Mouse (Mus musculus) heart, postnatal 0 days (tissue): ENCODE measurements around the gene Cxcl10.

Experiments
- CTCF ChIP-seq: IDR thresholded peaks from 2 replicates; pipeline ENCODE4 v1.5.1; 2016; ENCODE audit warnings: antibody characterized with exemption, control low read depth, low read depth
- EP300 ChIP-seq: IDR thresholded peaks from 2 replicates; pipeline ENCODE4 v1.6.1; 2016; ENCODE audit warnings: antibody characterized with exemption, low read depth

- TF ChIP-seq CTCF, result no peak
- no peak for TF ChIP-seq EP300
Measured at GRCm38 (mm10) chr5:92340606-92341005, 8.1 kb downstream of the Cxcl10 start.
